Mouse (Mus musculus): ENCODE data around the gene Cpxm1. TPM values are rescaled to one million over a fixed set of nuclear protein-coding genes. Genes with fewer than 3 reads are reported as not detected.

Cpxm1 gene
- polyA plus RNA-seq, 1 experiment = not detected

DNA sequence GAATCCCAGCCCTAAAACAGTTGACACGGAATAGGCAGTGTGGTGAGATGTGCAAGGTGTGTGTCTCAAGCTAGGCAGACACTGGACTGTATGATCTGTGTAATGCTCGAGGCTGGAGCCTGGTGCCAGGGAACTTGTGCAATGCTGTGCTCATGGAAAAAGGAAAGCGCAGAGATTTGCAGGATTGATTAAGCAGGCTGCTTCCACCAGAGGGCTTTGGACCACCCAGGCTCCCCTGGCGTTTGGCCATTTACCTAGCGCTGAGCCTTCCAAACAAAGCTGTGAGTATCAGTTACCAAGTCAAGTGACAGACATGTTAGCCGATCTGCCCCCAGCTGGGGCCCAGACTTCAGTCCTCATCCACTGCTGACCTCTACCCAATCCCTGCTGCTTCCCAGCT lies 10.8 kb upstream of the Cpxm1 start:
- H3K4me1 ChIP-seq (ENCODE audit: control insufficient read depth, insufficient read depth, low read length) = no peaks in the 10 kb centered on the region
- TF ChIP-seq CTCF (IDR thresholded peaks at IDR 0.05; ENCODE audit: insufficient read depth, low read depth, low read length) = no peak
- no peak overlapping the region for H3K27ac ChIP-seq (ENCODE audit: insufficient read depth, low read depth, low read length)
- WGBS = 54% methylated on average over 6 of the region's 6 CpGs
- H3K4me3 ChIP-seq (ENCODE audit: insufficient read depth, low read depth, low read length) = no peak overlapping the region

- 98% methylated on average over 2 of the region's 2 CpGs for WGBS
- no peak within 1 kb of the TSS for H3K4me3 ChIP-seq (ENCODE audit: insufficient read depth, low read depth, low read length)
- no peak within 1 kb of the TSS for H3K27ac ChIP-seq (ENCODE audit: insufficient read depth, low read depth, low read length)
- no peak for TF ChIP-seq POLR2A (IDR thresholded peaks at IDR 0.05; ENCODE audit: insufficient read depth, low read depth, low read length)
- no peaks in the 10 kb centered on the region for H3K4me1 ChIP-seq (ENCODE audit: control insufficient read depth, insufficient read depth, low read length)
These were observed 8.8 kb upstream of the Cpxm1 start, which contains the start of gene Tmem239 for GRCm38 (mm10) chr2:130406178-130406577. Gene Tmem239 (plus strand): TSS chr2:130406478.

DNA sequence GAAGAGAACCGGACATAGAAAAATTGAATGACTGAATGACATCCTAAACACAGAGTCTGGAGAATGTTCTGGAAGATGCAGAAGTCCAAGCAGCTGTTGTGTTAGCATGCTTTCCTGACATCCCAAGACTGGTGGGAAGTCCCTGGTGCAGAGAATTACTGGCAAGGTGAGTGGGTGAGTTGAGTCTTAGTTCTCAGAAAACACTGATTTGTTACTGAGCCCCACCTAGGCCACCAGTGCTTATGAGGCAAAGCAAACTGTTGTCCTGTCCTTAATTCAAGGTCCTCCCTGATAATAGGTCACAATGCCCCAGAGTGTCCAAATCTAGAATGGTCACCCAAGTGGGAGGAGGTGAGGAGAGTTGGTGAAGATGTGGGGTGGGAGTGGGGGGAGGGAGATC lies 7.6 kb upstream of the Cpxm1 start, which contains the start of the genes Gm28372 and 1700020A23Rik:
Gm28372 (plus strand) TSS at position 301 of the 400 bp plus-strand sequence.
1700020A23Rik (plus strand) TSS at position 321 of the 400 bp plus-strand sequence.
- no peak within 1 kb of the TSS for H3K4me3 ChIP-seq (ENCODE audit: insufficient read depth, low read depth, low read length)
- TF ChIP-seq CTCF (IDR thresholded peaks at IDR 0.05; ENCODE audit: insufficient read depth, low read depth, low read length) = no peak
- H3K4me1 ChIP-seq (ENCODE audit: control insufficient read depth, insufficient read depth, low read length) = no peaks in the 10 kb centered on the region
- 100% methylated on average over 1 of the region's 1 CpGs for WGBS
- no peak within 1 kb of the TSS for H3K27ac ChIP-seq (ENCODE audit: insufficient read depth, low read depth, low read length)

DNA sequence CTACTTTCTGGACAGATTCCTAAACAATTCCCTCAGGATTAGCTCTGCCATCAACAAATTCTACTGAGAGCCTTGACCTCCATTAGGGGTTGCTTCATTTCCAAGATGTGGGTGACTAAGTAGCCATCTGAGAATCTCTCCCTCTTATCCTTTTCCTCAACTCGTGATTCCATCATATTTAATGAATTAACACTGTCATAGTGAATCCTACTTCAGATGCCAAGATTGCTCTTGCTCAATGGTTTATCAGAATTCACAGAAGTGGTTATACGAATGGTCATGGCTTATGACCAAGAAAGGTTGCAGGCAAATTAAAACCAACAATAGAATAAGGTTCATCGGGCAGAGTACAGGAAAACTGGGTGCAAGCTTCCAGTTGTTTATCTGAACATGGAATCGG lies 4.5 kb upstream of the Cpxm1 start:
- H3K27ac ChIP-seq (ENCODE audit: insufficient read depth, low read depth, low read length) = no peak overlapping the region
- 91% methylated on average over 4 of the region's 4 CpGs for WGBS
- H3K4me1 ChIP-seq (ENCODE audit: control insufficient read depth, insufficient read depth, low read length) = peaks cover 16% of the 10 kb centered on the region
- TF ChIP-seq POLR2A (IDR thresholded peaks at IDR 0.05; ENCODE audit: insufficient read depth, low read depth, low read length) (no peak), CTCF (IDR thresholded peaks at IDR 0.05; ENCODE audit: insufficient read depth, low read depth, low read length) (no peak)
- H3K4me3 ChIP-seq (ENCODE audit: insufficient read depth, low read depth, low read length) = no peak overlapping the region

DNA sequence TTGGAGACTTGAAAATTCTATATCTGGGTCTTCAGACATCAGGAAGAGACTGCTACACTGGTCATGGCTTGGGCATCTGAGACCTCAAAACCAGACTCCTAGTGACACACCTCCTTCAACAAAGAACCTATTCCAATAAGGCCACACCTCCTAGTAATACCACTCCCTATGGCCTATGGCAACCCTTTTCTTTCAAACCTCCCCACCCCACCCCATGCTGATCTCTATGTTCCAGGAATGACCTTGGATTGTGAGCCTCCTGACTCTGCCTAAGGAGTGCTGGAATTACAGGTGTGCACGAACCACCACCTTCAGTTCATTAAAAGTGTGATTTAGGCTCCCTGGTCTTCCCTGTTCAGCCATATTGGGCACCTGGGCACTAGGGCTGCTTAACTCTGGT lies 2.7 kb upstream of the Cpxm1 start:
- 100% methylated on average over 1 of the region's 1 CpGs for WGBS
- TF ChIP-seq CTCF (IDR thresholded peaks at IDR 0.05; ENCODE audit: insufficient read depth, low read depth, low read length) (no peak), POLR2A (IDR thresholded peaks at IDR 0.05; ENCODE audit: insufficient read depth, low read depth, low read length) (no peak)

DNA sequence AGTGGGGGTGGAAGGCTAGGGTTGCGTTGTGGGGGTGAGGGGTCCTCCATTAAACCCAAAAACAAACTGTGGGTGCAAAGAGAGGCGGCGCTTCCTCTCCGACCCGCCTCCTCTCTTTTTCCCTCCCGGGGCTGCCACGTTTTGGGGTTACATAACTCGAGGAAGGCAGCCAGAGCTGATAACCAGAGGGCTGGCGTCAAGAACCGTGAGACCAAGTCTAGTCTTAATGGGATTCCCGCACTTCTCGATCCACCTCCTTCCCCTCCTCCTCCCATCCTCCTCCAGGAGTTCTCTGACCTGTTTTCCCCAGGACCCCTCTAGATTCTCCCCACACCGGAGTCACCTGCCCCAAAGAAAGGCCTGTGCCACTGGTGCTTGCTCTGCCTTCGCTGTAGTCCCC lies 717 bp upstream of the Cpxm1 start:
- 21% methylated on average over 14 of the region's 14 CpGs for WGBS

More for the DNA sequence above, 2.7 kb upstream of the Cpxm1 start:
- Histone ChIP-seq H3K27ac (ENCODE audit: insufficient read depth, low read depth, low read length) (no peak overlapping the region), H3K4me1 (ENCODE audit: control insufficient read depth, insufficient read depth, low read length) (peaks cover 17% of the 10 kb centered on the region), H3K4me3 (ENCODE audit: insufficient read depth, low read depth, low read length) (no peak overlapping the region)

DNA sequence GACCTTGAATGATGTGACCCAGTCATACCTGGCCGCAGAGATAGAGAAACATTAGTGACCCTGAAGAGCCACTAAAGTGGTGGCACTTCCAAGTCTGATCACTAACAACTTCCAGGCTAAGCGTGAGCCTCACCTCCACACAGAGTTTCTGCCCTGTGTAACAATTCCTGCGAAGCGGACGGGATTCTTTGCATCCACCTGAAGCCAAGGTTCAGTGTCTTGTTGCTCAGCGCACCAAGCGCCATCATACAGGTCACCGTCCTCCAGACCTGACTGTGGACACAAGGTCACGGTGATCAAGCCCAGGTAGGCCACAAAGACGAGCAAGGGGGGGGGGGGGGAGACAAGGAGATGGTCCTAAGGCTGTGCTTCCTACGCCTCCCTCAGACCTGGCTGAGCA lies 1.7 kb downstream of the Cpxm1 start:
- H3K4me1 ChIP-seq (ENCODE audit: control insufficient read depth, insufficient read depth, low read length) = peaks cover 17% of the 10 kb centered on the region
- TF ChIP-seq POLR2A (IDR thresholded peaks at IDR 0.05; ENCODE audit: insufficient read depth, low read depth, low read length) = no peak
- TF ChIP-seq CTCF (IDR thresholded peaks at IDR 0.05; ENCODE audit: insufficient read depth, low read depth, low read length) = no peak
- WGBS = 97% methylated on average over 11 of the region's 11 CpGs
- H3K4me3 ChIP-seq (ENCODE audit: insufficient read depth, low read depth, low read length) = no peak overlapping the region
- no peak overlapping the region for H3K27ac ChIP-seq (ENCODE audit: insufficient read depth, low read depth, low read length)

More for the DNA sequence above, 717 bp upstream of the Cpxm1 start:
- TF ChIP-seq POLR2A (IDR thresholded peaks at IDR 0.05; ENCODE audit: insufficient read depth, low read depth, low read length) = no peak
- no peak for TF ChIP-seq CTCF (IDR thresholded peaks at IDR 0.05; ENCODE audit: insufficient read depth, low read depth, low read length)
- H3K27ac ChIP-seq (ENCODE audit: insufficient read depth, low read depth, low read length) = no peak overlapping the region
- H3K4me1 ChIP-seq (ENCODE audit: control insufficient read depth, insufficient read depth, low read length) = peaks cover 17% of the 10 kb centered on the region
- no peak overlapping the region for H3K4me3 ChIP-seq (ENCODE audit: insufficient read depth, low read depth, low read length)

DNA sequence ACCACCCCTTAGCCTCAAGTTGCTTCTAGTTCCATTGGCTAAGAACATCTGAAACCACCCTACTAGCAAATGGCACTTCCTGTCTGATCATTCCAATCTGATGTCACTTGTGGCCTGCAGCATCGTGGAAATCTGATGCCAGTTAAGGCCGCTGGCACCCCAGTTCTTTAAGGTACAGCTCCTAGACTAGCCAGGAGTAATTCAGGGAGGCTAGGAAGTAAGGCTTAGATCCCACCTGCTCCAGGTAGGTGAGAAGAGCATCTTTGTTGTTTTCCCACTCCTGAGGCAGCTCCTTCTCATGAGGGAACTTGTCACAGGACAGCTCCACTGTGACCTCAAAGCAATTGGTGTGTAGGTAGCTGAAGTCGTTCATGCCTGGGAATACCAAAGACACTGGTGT lies 4.5 kb downstream of the Cpxm1 start:
- no peak overlapping the region for H3K4me3 ChIP-seq (ENCODE audit: insufficient read depth, low read depth, low read length)
- peaks cover 10% of the 10 kb centered on the region for H3K4me1 ChIP-seq (ENCODE audit: control insufficient read depth, insufficient read depth, low read length)
- no peak overlapping the region for H3K27ac ChIP-seq (ENCODE audit: insufficient read depth, low read depth, low read length)
- WGBS = 90% methylated on average over 3 of the region's 3 CpGs
- TF ChIP-seq CTCF (IDR thresholded peaks at IDR 0.05; ENCODE audit: insufficient read depth, low read depth, low read length) = no peak
- TF ChIP-seq POLR2A (IDR thresholded peaks at IDR 0.05; ENCODE audit: insufficient read depth, low read depth, low read length) = no peak

- TF ChIP-seq CTCF (IDR thresholded peaks at IDR 0.05; ENCODE audit: insufficient read depth, low read depth, low read length) = no peak
- TF ChIP-seq POLR2A (IDR thresholded peaks at IDR 0.05; ENCODE audit: insufficient read depth, low read depth, low read length) = no peak
- H3K4me3 ChIP-seq (ENCODE audit: insufficient read depth, low read depth, low read length) = no peak overlapping the region
- WGBS = 90% methylated on average over 11 of the region's 11 CpGs
- no peak overlapping the region for H3K27ac ChIP-seq (ENCODE audit: insufficient read depth, low read depth, low read length)
- H3K4me1 ChIP-seq (ENCODE audit: control insufficient read depth, insufficient read depth, low read length) = no peaks in the 10 kb centered on the region
These were observed 6.3 kb downstream of the Cpxm1 start for GRCm38 (mm10) chr2:130390993-130391625.

DNA sequence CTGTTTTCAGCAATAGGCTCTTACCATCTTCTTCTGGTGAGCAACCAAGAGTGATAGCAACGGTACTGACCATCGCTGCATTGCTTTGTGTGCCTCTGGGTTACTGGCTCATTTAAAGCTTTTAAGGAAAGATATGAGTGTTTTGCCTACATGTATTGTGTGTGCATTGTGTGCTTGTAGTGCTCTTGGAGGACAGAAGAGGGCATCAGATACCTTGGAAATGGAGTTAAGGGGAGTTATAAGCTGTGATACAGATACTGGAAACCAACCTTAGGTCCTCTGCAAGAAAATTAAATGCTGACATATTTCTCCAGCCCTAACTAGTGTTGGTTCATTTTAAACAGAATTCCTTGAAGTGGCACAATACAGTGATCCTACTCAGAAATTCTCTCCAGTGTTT lies 8.6 kb downstream of the Cpxm1 start:
- Histone ChIP-seq H3K27ac (ENCODE audit: insufficient read depth, low read depth, low read length) (no peak overlapping the region), H3K4me1 (ENCODE audit: control insufficient read depth, insufficient read depth, low read length) (no peaks in the 10 kb centered on the region), H3K4me3 (ENCODE audit: insufficient read depth, low read depth, low read length) (no peak overlapping the region)
- TF ChIP-seq CTCF (IDR thresholded peaks at IDR 0.05; ENCODE audit: insufficient read depth, low read depth, low read length) = no peak
- no peak for TF ChIP-seq POLR2A (IDR thresholded peaks at IDR 0.05; ENCODE audit: insufficient read depth, low read depth, low read length)
- WGBS = 88% methylated on average over 2 of the region's 2 CpGs

Measured in olfactory bulb, adult 2 months (tissue).